Mouse (Mus musculus) lung, adult 2 months (tissue): ENCODE data around the gene Smok2a.
"Not testable (repeated sequence)": the region's sequence is repeated elsewhere in the genome, so short reads cannot be mapped to it uniquely, and the experiment has no call there.

ENCODE experiments used
- CTCF ChIP-seq: fragments of 200-500 bp; IDR thresholded peaks from 2 replicates; pipeline ENCODE4 v1.5.1; 2011; ENCODE audit warnings: mild to moderate bottlenecking, low read length, control low read depth; ENCODE audit not compliant: insufficient read depth
- POLR2A ChIP-seq: fragments of 200-500 bp; IDR thresholded peaks from 2 replicates; pipeline ENCODE4 v1.6.1; 2011; ENCODE audit warnings: low read depth, mild to moderate bottlenecking, control low read depth, low read length, borderline replicate concordance; ENCODE audit errors: extremely low read depth

- TF ChIP-seq CTCF, POLR2A: not testable (repeated sequence)
These were observed 42.0 kb upstream of the Smok2a start for GRCm38 (mm10) chr17:13179021-13179420.
